In the genomic region with DNA sequence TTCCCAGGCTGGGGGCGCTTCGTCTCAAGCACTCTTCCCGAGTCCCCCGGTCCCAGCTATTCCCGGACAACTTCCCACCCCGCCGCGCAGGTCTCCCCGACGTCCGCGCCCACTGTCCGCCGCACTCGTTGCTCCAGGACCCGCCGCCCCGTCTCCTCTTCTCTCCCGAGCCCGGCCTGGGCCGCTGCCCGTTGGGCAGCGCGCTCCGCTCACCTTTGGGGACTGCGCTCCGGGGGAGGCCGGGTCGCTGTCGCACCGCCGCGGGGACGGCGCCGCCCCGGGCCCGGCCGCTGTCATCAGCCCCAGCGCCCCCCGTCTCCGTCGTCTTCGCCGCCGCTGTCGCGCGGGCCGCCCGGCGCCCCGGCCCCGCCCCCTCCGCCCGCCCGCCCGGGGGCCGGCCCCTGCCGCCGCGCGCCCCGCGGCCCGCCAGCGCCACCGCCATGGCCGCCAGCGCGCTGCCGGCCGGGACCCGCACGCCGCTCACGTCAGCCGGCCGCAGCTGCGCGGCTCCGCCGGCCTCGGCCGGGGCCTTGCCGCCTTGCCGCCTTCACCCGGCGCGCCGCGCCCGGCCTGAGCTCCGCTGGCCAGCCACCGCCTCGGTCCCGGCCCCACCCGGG, we compare ENCODE assay signal across 11 mouse cellular contexts. TPM values are rescaled to one million over a fixed set of nuclear protein-coding genes. Genes with fewer than 3 reads are reported as not detected.
DNase-seq lines count a peak whose midpoint lies in the region; ATAC-seq and TF ChIP-seq lines count a peak whose summit lies in the region.
"Not testable (repeated sequence)": the region's sequence is repeated elsewhere in the genome, so short reads cannot be mapped to it uniquely, and the experiment has no call there.
"Had no signal": no experiment of that assay in that cellular context is flagged by ENCODE, and none has a peak within 500 bp of the region (broad histone marks: within the 10 kb centered on the region; RNA-seq: fewer than 3 reads in every experiment).

No protein-coding gene starts in this region.

- not testable (repeated sequence) for H3K36me3 ChIP-seq in embryonic facial prominence, embryonic 14.5 days (ENCODE audit: control insufficient read depth, insufficient read depth, low read length); forebrain, postnatal 0 days (ENCODE audit: insufficient read depth); hindbrain, embryonic 11.5 days (ENCODE audit: control insufficient read depth, insufficient read depth, low read length); intestine, embryonic 16.5 days (ENCODE audit: control insufficient read depth, insufficient read depth, low read length); limb, embryonic 15.5 days; lung, embryonic 16.5 days (ENCODE audit: control insufficient read depth, insufficient read depth, low read length); neural tube, embryonic 11.5 days (ENCODE audit: control insufficient read depth, insufficient read depth, low read length)

- TF ChIP-seq CTCF in forebrain, postnatal 0 days (IDR thresholded peaks at IDR 0.05; ENCODE audit: low read depth): not testable (repeated sequence)

- H3K4me3 ChIP-seq in embryonic facial prominence, embryonic 14.5 days (ENCODE audit: low read depth, low read length); forebrain, postnatal 0 days (ENCODE audit: low read depth, low read length); hindbrain, embryonic 11.5 days (ENCODE audit: low read depth, low read length); intestine, embryonic 16.5 days (ENCODE audit: low read length); limb, embryonic 15.5 days; lung, embryonic 16.5 days (ENCODE audit: low read length); neural tube, embryonic 11.5 days (ENCODE audit: low read depth, low read length): not testable (repeated sequence)

- H3K4me1 ChIP-seq in embryonic facial prominence, embryonic 14.5 days (ENCODE audit: control insufficient read depth, insufficient read depth, low read length); forebrain, postnatal 0 days (ENCODE audit: insufficient read depth); hindbrain, embryonic 11.5 days (replicated peaks; ENCODE audit: control insufficient read depth, insufficient read depth, low read length); intestine, embryonic 16.5 days (ENCODE audit: control insufficient read depth, insufficient read depth, low read length); limb, embryonic 15.5 days; lung, embryonic 16.5 days (replicated peaks; ENCODE audit: control insufficient read depth, insufficient read depth, low read length); neural tube, embryonic 11.5 days (ENCODE audit: control insufficient read depth, insufficient read depth, low read length): not testable (repeated sequence)

- ATAC-seq in embryonic facial prominence, embryonic 14.5 days (ENCODE audit: low read depth): peak; percentile 79
- ATAC-seq in forebrain, postnatal 0 days: peak; percentile 81
- peak; percentile 81 for ATAC-seq in hindbrain, embryonic 11.5 days (ENCODE audit: low FRiP score)
- peak; percentile 89 for ATAC-seq in intestine, embryonic 16.5 days
- peak; percentile 76 for ATAC-seq in limb, embryonic 15.5 days (ENCODE audit: insufficient number of reproducible peaks, low FRiP score, low TSS enrichment, low read depth)
- ATAC-seq in lung, embryonic 16.5 days (ENCODE audit: low read depth): peak; percentile 82
- ATAC-seq in neural tube, embryonic 11.5 days (ENCODE audit: insufficient read depth, low FRiP score, low TSS enrichment): peak; percentile 73

- not testable (repeated sequence) for H3K27me3 ChIP-seq in embryonic facial prominence, embryonic 14.5 days (replicated peaks; ENCODE audit: control insufficient read depth, insufficient read depth, low read length); forebrain, postnatal 0 days (ENCODE audit: insufficient read depth, low read length); hindbrain, embryonic 11.5 days (ENCODE audit: control insufficient read depth, insufficient read depth, low read length); intestine, embryonic 16.5 days (replicated peaks; ENCODE audit: control insufficient read depth, insufficient read depth, low read length); limb, embryonic 15.5 days; lung, embryonic 16.5 days (ENCODE audit: control insufficient read depth, insufficient read depth, low read depth, low read length); neural tube, embryonic 11.5 days (ENCODE audit: control insufficient read depth, insufficient read depth, low read length)

- not testable (repeated sequence) for DNase-seq in embryonic facial prominence, embryonic 14.5 days (ENCODE audit: low spot score); forebrain, postnatal 0 days; hindbrain, embryonic 11.5 days (ENCODE audit: low spot score); neural tube, embryonic 11.5 days (ENCODE audit: low spot score)

- H3K27ac ChIP-seq in embryonic facial prominence, embryonic 14.5 days (replicated peaks; ENCODE audit: low read depth, low read length); forebrain, postnatal 0 days (ENCODE audit: low read depth, low read length); hindbrain, embryonic 11.5 days (ENCODE audit: low read depth, low read length); intestine, embryonic 16.5 days (ENCODE audit: low read length); limb, embryonic 15.5 days; lung, embryonic 16.5 days (ENCODE audit: low read length); neural tube, embryonic 11.5 days (ENCODE audit: low read depth, low read length): not testable (repeated sequence)

- WGBS in embryonic facial prominence, embryonic 14.5 days: no CpG with 5 or more reads among the region's 98 CpGs
- no CpG with 5 or more reads among the region's 98 CpGs for WGBS in forebrain, postnatal 0 days
- no CpG with 5 or more reads among the region's 98 CpGs for WGBS in hindbrain, embryonic 11.5 days
- WGBS in intestine, embryonic 16.5 days: no CpG with 5 or more reads among the region's 98 CpGs
- WGBS in limb, embryonic 15.5 days: no CpG with 5 or more reads among the region's 98 CpGs
- no CpG with 5 or more reads among the region's 98 CpGs for WGBS in lung, embryonic 16.5 days
- no CpG with 5 or more reads among the region's 98 CpGs for WGBS in neural tube, embryonic 11.5 days

- not testable (repeated sequence) for H3K9ac ChIP-seq in embryonic facial prominence, embryonic 14.5 days (ENCODE audit: low read depth, low read length); forebrain, postnatal 0 days; hindbrain, embryonic 11.5 days (ENCODE audit: low read depth, low read length); intestine, embryonic 16.5 days (ENCODE audit: low read depth, low read length); limb, embryonic 15.5 days; lung, embryonic 16.5 days (ENCODE audit: low read length); neural tube, embryonic 11.5 days (ENCODE audit: low read length)

- not testable (repeated sequence) for H3K9me3 ChIP-seq in embryonic facial prominence, embryonic 14.5 days (ENCODE audit: control insufficient read depth, low read length); forebrain, postnatal 0 days (ENCODE audit: low read length); hindbrain, embryonic 11.5 days (ENCODE audit: control insufficient read depth, low read length); intestine, embryonic 16.5 days (ENCODE audit: control insufficient read depth, low read length); limb, embryonic 15.5 days; lung, embryonic 16.5 days (ENCODE audit: control insufficient read depth, low read length); neural tube, embryonic 11.5 days (ENCODE audit: control insufficient read depth, low read length)

- H3K4me2 ChIP-seq in embryonic facial prominence, embryonic 14.5 days (ENCODE audit: low read depth, low read length); forebrain, postnatal 0 days (ENCODE audit: low read depth); hindbrain, embryonic 11.5 days (replicated peaks; ENCODE audit: low read depth, low read length); intestine, embryonic 16.5 days (ENCODE audit: low read depth, low read length); limb, embryonic 15.5 days; lung, embryonic 16.5 days (ENCODE audit: low read depth, low read length); neural tube, embryonic 11.5 days (ENCODE audit: low read depth): not testable (repeated sequence)

RNA-seq across cellular contexts. Expression of a gene that starts 14.0 kb away (rescaled TPM):
- polyA plus RNA-seq in embryonic facial prominence, embryonic 14.5 days (2014; fragmentation: Nextera tagmentation; extraction: Ambion mirVana): 1.2 and 3.7 TPM in 2 replicates
- total RNA-seq in forebrain, postnatal 0 days (2014; rRNA removed): not detected in 2 replicates
- polyA plus RNA-seq in forebrain, postnatal 0 days (2015; fragmentation: Nextera tagmentation; extraction: Ambion mirVana): 2.9 and 4.0 TPM in 2 replicates
- 0.54 and 1.2 TPM in 2 replicates for polyA plus RNA-seq in hindbrain, embryonic 11.5 days (2014; fragmentation: Nextera tagmentation; extraction: Ambion mirVana)
- 1.2 and 1.7 TPM in 2 replicates for polyA plus RNA-seq in intestine, embryonic 16.5 days (2015; fragmentation: Nextera tagmentation; extraction: Ambion mirVana)
- polyA plus RNA-seq in limb, embryonic 15.5 days (2015; fragmentation: Nextera tagmentation; extraction: Ambion mirVana): 0.91 TPM in 1 of 2 replicates, not detected in the other
- polyA plus RNA-seq in lung, embryonic 16.5 days (2015; fragmentation: Nextera tagmentation; extraction: Ambion mirVana): 1.6 and 1.8 TPM in 2 replicates
- not detected in 2 replicates for polyA plus RNA-seq in neural tube, embryonic 11.5 days (2014; fragmentation: Nextera tagmentation; extraction: Ambion mirVana)
- total RNA-seq: adrenal gland, postnatal 36 days; gastrocnemius, postnatal 36 days; heart, postnatal 14 days; left cerebral cortex, adult 18-20 months had no signal

RNA-seq across cellular contexts. Expression of a gene that starts 14.4 kb away (rescaled TPM):
- 5.3 and 6.0 TPM in 2 replicates for polyA plus RNA-seq in embryonic facial prominence, embryonic 14.5 days (2014; fragmentation: Nextera tagmentation; extraction: Ambion mirVana)
- total RNA-seq in forebrain, postnatal 0 days (2014; rRNA removed): 8.3 and 8.9 TPM in 2 replicates
- 4.9 and 7.6 TPM in 2 replicates for polyA plus RNA-seq in forebrain, postnatal 0 days (2015; fragmentation: Nextera tagmentation; extraction: Ambion mirVana)
- polyA plus RNA-seq in hindbrain, embryonic 11.5 days (2014; fragmentation: Nextera tagmentation; extraction: Ambion mirVana): 10.1 and 13.0 TPM in 2 replicates
- 8.2 TPM in 2 replicates for polyA plus RNA-seq in intestine, embryonic 16.5 days (2015; fragmentation: Nextera tagmentation; extraction: Ambion mirVana)
- 5.7 and 5.9 TPM in 2 replicates for polyA plus RNA-seq in limb, embryonic 15.5 days (2015; fragmentation: Nextera tagmentation; extraction: Ambion mirVana)
- 8.3 and 8.7 TPM in 2 replicates for polyA plus RNA-seq in lung, embryonic 16.5 days (2015; fragmentation: Nextera tagmentation; extraction: Ambion mirVana)
- polyA plus RNA-seq in neural tube, embryonic 11.5 days (2014; fragmentation: Nextera tagmentation; extraction: Ambion mirVana): 6.6 and 8.2 TPM in 2 replicates

RNA-seq across cellular contexts. Expression of a gene that starts 17.3 kb away (rescaled TPM):
- polyA plus RNA-seq in embryonic facial prominence, embryonic 14.5 days (2014; fragmentation: Nextera tagmentation; extraction: Ambion mirVana): 2.7 and 4.4 TPM in 2 replicates
- 4.4 and 5.8 TPM in 2 replicates for total RNA-seq in forebrain, postnatal 0 days (2014; rRNA removed)
- polyA plus RNA-seq in forebrain, postnatal 0 days (2015; fragmentation: Nextera tagmentation; extraction: Ambion mirVana): 8.4 and 10.3 TPM in 2 replicates
- polyA plus RNA-seq in hindbrain, embryonic 11.5 days (2014; fragmentation: Nextera tagmentation; extraction: Ambion mirVana): 8.0 and 10.3 TPM in 2 replicates
- 8.0 and 8.6 TPM in 2 replicates for polyA plus RNA-seq in intestine, embryonic 16.5 days (2015; fragmentation: Nextera tagmentation; extraction: Ambion mirVana)
- polyA plus RNA-seq in limb, embryonic 15.5 days (2015; fragmentation: Nextera tagmentation; extraction: Ambion mirVana): 4.8 and 5.5 TPM in 2 replicates
- polyA plus RNA-seq in lung, embryonic 16.5 days (2015; fragmentation: Nextera tagmentation; extraction: Ambion mirVana): 8.4 and 9.7 TPM in 2 replicates
- 8.0 and 8.3 TPM in 2 replicates for polyA plus RNA-seq in neural tube, embryonic 11.5 days (2014; fragmentation: Nextera tagmentation; extraction: Ambion mirVana)

RNA-seq across cellular contexts. Expression of a gene that starts 31.6 kb away (rescaled TPM):
- polyA plus RNA-seq in embryonic facial prominence, embryonic 14.5 days (2014; fragmentation: Nextera tagmentation; extraction: Ambion mirVana): 50.5 and 52.0 TPM in 2 replicates
- total RNA-seq in forebrain, postnatal 0 days (2014; rRNA removed): 59.3 and 61.7 TPM in 2 replicates
- 12.0 and 13.2 TPM in 2 replicates for polyA plus RNA-seq in forebrain, postnatal 0 days (2015; fragmentation: Nextera tagmentation; extraction: Ambion mirVana)
- 32.0 and 39.2 TPM in 2 replicates for polyA plus RNA-seq in hindbrain, embryonic 11.5 days (2014; fragmentation: Nextera tagmentation; extraction: Ambion mirVana)
- polyA plus RNA-seq in intestine, embryonic 16.5 days (2015; fragmentation: Nextera tagmentation; extraction: Ambion mirVana): 27.5 and 33.4 TPM in 2 replicates
- polyA plus RNA-seq in limb, embryonic 15.5 days (2015; fragmentation: Nextera tagmentation; extraction: Ambion mirVana): 35.6 and 39.4 TPM in 2 replicates
- 36.1 and 36.6 TPM in 2 replicates for polyA plus RNA-seq in lung, embryonic 16.5 days (2015; fragmentation: Nextera tagmentation; extraction: Ambion mirVana)
- polyA plus RNA-seq in neural tube, embryonic 11.5 days (2014; fragmentation: Nextera tagmentation; extraction: Ambion mirVana): 34.2 and 37.0 TPM in 2 replicates

RNA-seq across cellular contexts. Expression of a gene that starts 48.4 kb away (rescaled TPM):
- polyA plus RNA-seq in embryonic facial prominence, embryonic 14.5 days (2014; fragmentation: Nextera tagmentation; extraction: Ambion mirVana): 49.7 and 54.8 TPM in 2 replicates
- 37.5 and 39.8 TPM in 2 replicates for total RNA-seq in forebrain, postnatal 0 days (2014; rRNA removed)
- polyA plus RNA-seq in forebrain, postnatal 0 days (2015; fragmentation: Nextera tagmentation; extraction: Ambion mirVana): 30.5 and 48.3 TPM in 2 replicates
- polyA plus RNA-seq in hindbrain, embryonic 11.5 days (2014; fragmentation: Nextera tagmentation; extraction: Ambion mirVana): 71.4 and 92.2 TPM in 2 replicates
- 50.0 and 58.1 TPM in 2 replicates for polyA plus RNA-seq in intestine, embryonic 16.5 days (2015; fragmentation: Nextera tagmentation; extraction: Ambion mirVana)
- polyA plus RNA-seq in limb, embryonic 15.5 days (2015; fragmentation: Nextera tagmentation; extraction: Ambion mirVana): 61.9 and 65.0 TPM in 2 replicates
- 85.1 and 91.1 TPM in 2 replicates for polyA plus RNA-seq in lung, embryonic 16.5 days (2015; fragmentation: Nextera tagmentation; extraction: Ambion mirVana)
- polyA plus RNA-seq in neural tube, embryonic 11.5 days (2014; fragmentation: Nextera tagmentation; extraction: Ambion mirVana): 57.3 and 63.2 TPM in 2 replicates
